Mouse (Mus musculus): Measurements from ENCODE around the gene Dpp9. TPM values are rescaled to one million over a fixed set of nuclear protein-coding genes. Genes with fewer than 3 reads are reported as not detected.
"Not testable (repeated sequence)": the region's sequence is repeated elsewhere in the genome, so short reads cannot be mapped to it uniquely, and the experiment has no call there.

The Dpp9 gene
- polyA plus RNA-seq (2015; fragmentation: Nextera tagmentation; extraction: Ambion mirVana) = 45.0 and 46.2 TPM in 2 replicates

DNA sequence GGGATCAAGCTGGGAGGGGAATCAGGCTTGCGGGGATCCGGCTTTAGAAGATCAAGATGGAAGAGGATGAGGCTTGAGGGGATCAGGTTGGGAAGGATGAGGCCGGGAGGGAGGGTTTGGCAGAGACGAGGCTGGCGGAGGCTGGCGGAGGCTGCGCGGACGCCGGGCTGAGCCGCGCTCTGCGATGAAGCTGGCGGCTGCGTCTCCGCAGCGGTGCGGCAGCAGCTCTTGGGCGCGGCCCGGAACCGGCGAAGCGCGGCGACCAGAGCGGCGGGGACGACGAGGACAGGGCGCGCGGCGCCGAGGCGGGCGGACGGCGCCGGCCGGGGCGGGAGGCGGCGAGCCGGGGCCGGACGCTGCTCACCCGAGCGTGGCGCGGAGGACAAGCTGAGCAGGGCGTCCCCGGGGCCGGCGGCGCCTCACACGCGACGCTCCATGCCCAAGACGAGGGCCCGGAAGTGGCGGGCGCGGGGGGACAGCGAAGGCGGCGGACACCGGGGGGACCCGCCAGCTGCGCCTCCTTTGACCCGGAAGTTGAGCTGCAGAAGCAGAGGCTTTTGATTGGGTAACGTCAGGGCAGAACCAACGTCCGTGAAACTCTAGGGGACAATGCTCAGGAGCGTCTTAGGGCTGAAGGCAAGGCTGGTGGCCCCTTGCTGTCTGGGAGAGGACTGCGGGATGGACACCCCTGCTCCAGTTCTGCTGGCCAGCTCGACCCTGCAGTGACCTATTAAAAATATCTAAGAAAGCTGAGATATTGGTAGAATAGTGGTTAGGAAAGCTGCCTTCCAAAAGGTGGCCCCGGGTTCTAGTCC lies at the start of gene Dpp9:
TSS of gene Dpp9 (minus strand) at position 529 of the 815 bp plus-strand sequence.
- H3K27ac ChIP-seq (ENCODE audit: low read length) = peak within 1 kb of the TSS; percentile 90
- H3K9ac ChIP-seq (replicated peaks; ENCODE audit: low read length) = peak within 1 kb of the TSS; percentile 92
- H3K4me2 ChIP-seq (replicated peaks; ENCODE audit: low read depth, low read length) = peak within 1 kb of the TSS; percentile 67
- H3K36me3 ChIP-seq (ENCODE audit: insufficient read depth, low read length) = 0 out of 2 replicates have a peak, but pooled peaks cover 2% of the 10 kb centered on the region
- WGBS = under 1% methylated on average over 65 of the region's 78 CpGs
- peaks cover 27% of the 10 kb centered on the region for H3K4me1 ChIP-seq (ENCODE audit: insufficient read depth, low read length)
- no peaks in the 10 kb centered on the region for H3K9me3 ChIP-seq (ENCODE audit: low read length)
- no peaks in the 10 kb centered on the region for H3K27me3 ChIP-seq (ENCODE audit: insufficient read depth, low read length)
- ATAC-seq (ENCODE audit: low FRiP score, low TSS enrichment) = peak; percentile 100
- peak within 1 kb of the TSS; percentile 87 for H3K4me3 ChIP-seq (ENCODE audit: low read length)

- H3K36me3 ChIP-seq (ENCODE audit: insufficient read depth, low read length) = peaks cover 20% of the 10 kb centered on the region
- H3K4me3 ChIP-seq (ENCODE audit: low read length) = no peak overlapping the region
- H3K9ac ChIP-seq (replicated peaks; ENCODE audit: low read length) = no peak overlapping the region
- peaks cover 6% of the 10 kb centered on the region for H3K4me1 ChIP-seq (ENCODE audit: insufficient read depth, low read length)
- H3K4me2 ChIP-seq (replicated peaks; ENCODE audit: low read depth, low read length) = no peak overlapping the region
- ATAC-seq (ENCODE audit: low FRiP score, low TSS enrichment) = no peak
- H3K27ac ChIP-seq (ENCODE audit: low read length) = no peak overlapping the region
- 35% methylated on average over 3 of the region's 3 CpGs for WGBS
- H3K27me3 ChIP-seq (ENCODE audit: insufficient read depth, low read length) = no peaks in the 10 kb centered on the region
- H3K9me3 ChIP-seq (ENCODE audit: low read length) = no peaks in the 10 kb centered on the region
Observed at GRCm38 (mm10) chr17:56266271-56266670, 47.6 kb upstream of the Dpp9 start.

DNA sequence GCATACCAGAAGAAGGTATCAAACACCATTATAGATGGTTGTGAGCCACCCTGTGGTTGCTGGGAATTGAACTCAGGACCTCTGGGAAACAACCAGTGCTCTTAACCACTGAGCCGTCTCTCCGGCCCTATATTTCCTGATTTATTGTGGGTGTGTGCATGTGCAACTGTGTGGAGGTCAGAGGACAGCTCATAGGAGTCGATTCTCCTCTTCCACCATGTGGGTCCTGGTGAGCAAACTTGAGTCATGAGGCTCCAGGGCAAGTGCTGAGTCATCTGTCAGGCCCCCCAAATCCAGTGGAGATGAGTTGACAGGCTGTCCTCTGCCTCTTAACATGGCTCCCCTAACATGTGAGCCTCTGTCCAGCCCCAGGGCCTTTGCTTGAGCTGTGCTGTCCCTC lies 47.2 kb upstream of the Dpp9 start:
- Histone ChIP-seq H3K4me1 (ENCODE audit: insufficient read depth, low read length) (peaks cover 6% of the 10 kb centered on the region), H3K4me3 (ENCODE audit: low read length) (no peak overlapping the region), H3K4me2 (replicated peaks; ENCODE audit: low read depth, low read length) (no peak overlapping the region), H3K36me3 (ENCODE audit: insufficient read depth, low read length) (peaks cover 16% of the 10 kb centered on the region), H3K9ac (replicated peaks; ENCODE audit: low read length) (no peak overlapping the region), H3K27ac (ENCODE audit: low read length) (no peak overlapping the region), H3K27me3 (ENCODE audit: insufficient read depth, low read length) (no peaks in the 10 kb centered on the region), H3K9me3 (ENCODE audit: low read length) (no peaks in the 10 kb centered on the region)
- WGBS = 66% methylated on average over 3 of the region's 3 CpGs
- no peak for ATAC-seq (ENCODE audit: low FRiP score, low TSS enrichment)

- ATAC-seq (ENCODE audit: low FRiP score, low TSS enrichment) = no peak
- Histone ChIP-seq H3K27ac (ENCODE audit: low read length) (no peak overlapping the region), H3K27me3 (ENCODE audit: insufficient read depth, low read length) (no peaks in the 10 kb centered on the region), H3K4me1 (ENCODE audit: insufficient read depth, low read length) (peaks cover 6% of the 10 kb centered on the region), H3K4me2 (replicated peaks; ENCODE audit: low read depth, low read length) (no peak overlapping the region), H3K9ac (replicated peaks; ENCODE audit: low read length) (no peak overlapping the region), H3K4me3 (ENCODE audit: low read length) (no peak overlapping the region), H3K36me3 (ENCODE audit: insufficient read depth, low read length) (peaks cover 18% of the 10 kb centered on the region), H3K9me3 (ENCODE audit: low read length) (no peaks in the 10 kb centered on the region)
- 92% methylated on average over 4 of the region's 4 CpGs for WGBS
Observed at GRCm38 (mm10) chr17:56265011-56265410, 46.3 kb upstream of the Dpp9 start.

- H3K9ac ChIP-seq (replicated peaks; ENCODE audit: low read length) = no peak overlapping the region
- H3K27me3 ChIP-seq (ENCODE audit: insufficient read depth, low read length) = no peaks in the 10 kb centered on the region
- no peak overlapping the region for H3K4me2 ChIP-seq (replicated peaks; ENCODE audit: low read depth, low read length)
- H3K36me3 ChIP-seq (ENCODE audit: insufficient read depth, low read length) = peaks cover 28% of the 10 kb centered on the region
- no peaks in the 10 kb centered on the region for H3K9me3 ChIP-seq (ENCODE audit: low read length)
- peak; percentile 33; the same call in 1 of the 2 replicates for ATAC-seq (ENCODE audit: low FRiP score, low TSS enrichment)
- no peak overlapping the region for H3K4me3 ChIP-seq (ENCODE audit: low read length)
- no peak overlapping the region for H3K27ac ChIP-seq (ENCODE audit: low read length)
- WGBS = 21% methylated on average over 8 of the region's 8 CpGs
- peaks cover 9% of the 10 kb centered on the region for H3K4me1 ChIP-seq (ENCODE audit: insufficient read depth, low read length)
Observed at GRCm38 (mm10) chr17:56264020-56264419, 45.3 kb upstream of the Dpp9 start.

GRCm38 (mm10) chr17:56262645-56263094 lies 44.0 kb upstream of the Dpp9 start:
- no peak overlapping the region for H3K4me2 ChIP-seq (replicated peaks; ENCODE audit: low read depth, low read length)
- peaks cover 39% of the 10 kb centered on the region for H3K36me3 ChIP-seq (ENCODE audit: insufficient read depth, low read length)
- no peak overlapping the region for H3K27ac ChIP-seq (ENCODE audit: low read length)
- H3K9me3 ChIP-seq (ENCODE audit: low read length) = no peaks in the 10 kb centered on the region
- no peak overlapping the region for H3K4me3 ChIP-seq (ENCODE audit: low read length)
- H3K27me3 ChIP-seq (ENCODE audit: insufficient read depth, low read length) = no peaks in the 10 kb centered on the region
- 79% methylated on average over 3 of the region's 3 CpGs for WGBS
- no peak for ATAC-seq (ENCODE audit: low FRiP score, low TSS enrichment)
- no peak overlapping the region for H3K9ac ChIP-seq (replicated peaks; ENCODE audit: low read length)
- peaks cover 22% of the 10 kb centered on the region for H3K4me1 ChIP-seq (ENCODE audit: insufficient read depth, low read length)

- Histone ChIP-seq H3K4me2 (replicated peaks; ENCODE audit: low read depth, low read length) (no peak overlapping the region), H3K9ac (replicated peaks; ENCODE audit: low read length) (no peak overlapping the region), H3K9me3 (ENCODE audit: low read length) (no peaks in the 10 kb centered on the region), H3K27me3 (ENCODE audit: insufficient read depth, low read length) (no peaks in the 10 kb centered on the region), H3K27ac (ENCODE audit: low read length) (no peak overlapping the region), H3K4me3 (ENCODE audit: low read length) (no peak overlapping the region), H3K4me1 (ENCODE audit: insufficient read depth, low read length) (peaks cover 25% of the 10 kb centered on the region), H3K36me3 (ENCODE audit: insufficient read depth, low read length) (peaks cover 39% of the 10 kb centered on the region)
- WGBS = 86% methylated on average over 3 of the region's 3 CpGs
- ATAC-seq (ENCODE audit: low FRiP score, low TSS enrichment) = no peak
Observed at GRCm38 (mm10) chr17:56261166-56261565, 42.5 kb upstream of the Dpp9 start.

- peaks cover 30% of the 10 kb centered on the region for H3K4me1 ChIP-seq (ENCODE audit: insufficient read depth, low read length)
- H3K9me3 ChIP-seq (ENCODE audit: low read length) = no peaks in the 10 kb centered on the region
- no peaks in the 10 kb centered on the region for H3K27me3 ChIP-seq (ENCODE audit: insufficient read depth, low read length)
- H3K4me2 ChIP-seq (replicated peaks; ENCODE audit: low read depth, low read length) = 0 out of 2 replicates have a peak overlapping the region, but pooled peaks have one; percentile 4
- no peak overlapping the region for H3K27ac ChIP-seq (ENCODE audit: low read length)
- 85% methylated on average over 10 of the region's 10 CpGs for WGBS
- no peak for ATAC-seq (ENCODE audit: low FRiP score, low TSS enrichment)
- peaks cover 36% of the 10 kb centered on the region for H3K36me3 ChIP-seq (ENCODE audit: insufficient read depth, low read length)
- no peak overlapping the region for H3K4me3 ChIP-seq (ENCODE audit: low read length)
- peak overlapping the region; percentile 15; the same call in 1 of the 2 replicates for H3K9ac ChIP-seq (replicated peaks; ENCODE audit: low read length)
Observed at GRCm38 (mm10) chr17:56259301-56260037, 40.8 kb upstream of the Dpp9 start.

DNA sequence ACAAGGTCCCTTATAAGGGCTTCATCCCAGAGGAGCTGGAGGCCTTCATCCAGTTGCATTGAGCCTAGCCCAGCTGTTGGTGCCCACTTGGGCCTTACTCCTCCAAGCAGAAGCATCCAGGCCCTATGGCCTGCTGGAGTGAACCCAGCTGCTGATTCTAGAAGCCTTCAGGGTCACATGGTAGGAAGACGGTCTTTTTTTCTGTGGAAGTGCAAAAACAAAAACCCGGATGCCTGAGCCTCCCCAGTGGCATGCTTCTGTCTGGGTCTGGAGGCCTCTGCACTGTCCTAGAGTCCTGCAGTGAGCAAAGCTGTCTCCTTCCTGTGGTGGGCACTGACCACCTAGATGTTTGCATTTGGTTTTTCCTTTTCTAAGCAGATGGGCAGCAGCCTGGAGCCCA lies 40.1 kb upstream of the Dpp9 start:
- H3K27me3 ChIP-seq (ENCODE audit: insufficient read depth, low read length); H3K9me3 ChIP-seq (ENCODE audit: low read length); H3K27ac ChIP-seq (ENCODE audit: low read length); ATAC-seq (ENCODE audit: low FRiP score, low TSS enrichment); H3K4me3 ChIP-seq (ENCODE audit: low read length): not testable (repeated sequence)
- H3K4me2 ChIP-seq (replicated peaks; ENCODE audit: low read depth, low read length) = 0 out of 2 replicates have a peak overlapping the region, but pooled peaks have one; percentile 4
- H3K9ac ChIP-seq (replicated peaks; ENCODE audit: low read length) = 0 out of 2 replicates have a peak overlapping the region, but pooled peaks have one; percentile 15
- H3K36me3 ChIP-seq (ENCODE audit: insufficient read depth, low read length) = peaks cover 36% of the 10 kb centered on the region
- H3K4me1 ChIP-seq (ENCODE audit: insufficient read depth, low read length) = peaks cover 30% of the 10 kb centered on the region
- WGBS = 31% methylated on average over 2 of the region's 2 CpGs
